Mouse (Mus musculus): ENCODE measurements at regions not wholly inside any gene's neighbourhood (a gene's known extent, or its start where the extent isn't known, plus 50 kb on each side); places are given as distances from the start of the nearest gene placed in this dataset.

DNA sequence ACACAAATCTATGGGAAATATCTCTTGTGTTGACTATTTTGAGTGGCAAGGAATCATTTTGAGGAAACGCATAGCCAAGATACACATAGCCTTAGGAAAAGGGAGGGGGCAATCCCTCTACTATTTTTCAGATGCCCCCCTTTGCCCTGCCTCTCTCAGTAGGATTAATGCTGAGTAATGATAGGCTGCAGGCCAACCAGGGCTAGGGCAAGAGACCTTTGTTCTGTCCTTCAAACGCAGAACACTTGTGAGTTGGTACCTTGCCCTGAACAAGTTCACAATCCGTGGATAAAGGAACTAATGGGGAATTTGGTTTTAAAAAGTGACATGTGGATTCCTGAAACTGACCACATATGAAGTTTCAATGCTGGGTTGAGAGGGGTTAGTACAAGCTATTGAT, 651.6 kb downstream of the Slc4a3 start:
- TF ChIP-seq CTCF (IDR thresholded peaks at IDR 0.05; ENCODE audit: extremely low read depth, insufficient read depth, low read length), result no peak
- no peak for TF ChIP-seq POLR2A (IDR thresholded peaks at IDR 0.05; ENCODE audit: extremely low read depth, insufficient read depth, low read length)
- no peak overlapping the region for H3K27ac ChIP-seq (ENCODE audit: insufficient read depth, low read length)
- no peaks in the 10 kb centered on the region for H3K4me1 ChIP-seq (ENCODE audit: control insufficient read depth, insufficient read depth, low read length)
- no peak overlapping the region for H3K4me3 ChIP-seq (ENCODE audit: insufficient read depth, low read length)

GRCm38 (mm10) chr1:76200906-76201305, 654.8 kb downstream of the Slc4a3 start:
- H3K27ac ChIP-seq (ENCODE audit: insufficient read depth, low read length), result no peak overlapping the region
- H3K4me1 ChIP-seq (ENCODE audit: control insufficient read depth, insufficient read depth, low read length), result no peaks in the 10 kb centered on the region
- TF ChIP-seq CTCF (IDR thresholded peaks at IDR 0.05; ENCODE audit: extremely low read depth, insufficient read depth, low read length) (no peak), POLR2A (IDR thresholded peaks at IDR 0.05; ENCODE audit: extremely low read depth, insufficient read depth, low read length) (no peak)
- no peak overlapping the region for H3K4me3 ChIP-seq (ENCODE audit: insufficient read depth, low read length)

DNA sequence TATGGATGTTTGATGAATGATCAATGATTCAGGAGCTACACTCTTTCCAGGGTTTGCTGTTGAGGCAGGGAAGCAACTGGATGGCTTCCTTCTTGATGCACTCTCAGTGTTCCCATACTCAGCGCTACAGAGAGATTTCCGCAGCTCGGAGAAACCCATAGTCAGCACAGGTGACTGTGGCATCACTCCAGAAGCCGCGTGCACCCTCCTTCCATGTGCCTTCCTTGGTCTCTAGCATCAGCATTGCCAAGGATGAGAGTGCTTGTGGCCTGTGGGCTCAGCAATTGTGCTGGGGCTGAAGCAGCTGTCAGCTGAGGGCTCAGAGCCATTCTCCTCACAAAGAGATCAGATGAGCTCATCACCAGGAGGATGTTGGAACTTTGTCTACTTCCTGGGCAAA, 666.4 kb downstream of the Slc4a3 start:
- Histone ChIP-seq H3K4me3 (ENCODE audit: insufficient read depth, low read length) (no peak overlapping the region), H3K4me1 (ENCODE audit: control insufficient read depth, insufficient read depth, low read length) (no peaks in the 10 kb centered on the region), H3K27ac (ENCODE audit: insufficient read depth, low read length) (no peak overlapping the region)
- TF ChIP-seq CTCF (IDR thresholded peaks at IDR 0.05; ENCODE audit: extremely low read depth, insufficient read depth, low read length) (no peak), POLR2A (IDR thresholded peaks at IDR 0.05; ENCODE audit: extremely low read depth, insufficient read depth, low read length) (no peak)

DNA sequence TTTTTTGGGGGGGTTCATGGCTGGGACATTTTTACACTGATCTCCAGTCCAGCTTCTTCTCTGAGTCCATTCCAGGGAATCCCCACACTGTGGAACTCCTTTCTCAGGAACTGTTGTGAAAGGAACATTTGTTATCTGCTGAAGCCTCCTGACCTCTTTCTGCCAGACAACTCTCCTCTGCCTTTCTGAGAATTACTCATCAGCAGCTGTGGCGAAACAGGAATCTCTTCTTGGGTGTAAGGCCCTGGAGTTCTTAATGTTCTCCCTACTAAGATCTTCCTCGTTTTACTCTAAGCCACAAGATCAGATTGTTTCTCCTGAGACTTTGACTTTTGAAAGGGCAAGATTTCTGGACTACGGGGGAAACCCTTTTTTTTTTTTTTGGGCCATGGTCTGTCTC, 698.7 kb downstream of the Slc4a3 start:
- Histone ChIP-seq H3K27ac (ENCODE audit: insufficient read depth, low read length) (no peak overlapping the region), H3K4me3 (ENCODE audit: insufficient read depth, low read length) (no peak overlapping the region), H3K4me1 (ENCODE audit: control insufficient read depth, insufficient read depth, low read length) (peaks cover 2% of the 10 kb centered on the region; the same call in 1 of the 2 replicates)
- no peak for TF ChIP-seq CTCF (IDR thresholded peaks at IDR 0.05; ENCODE audit: extremely low read depth, insufficient read depth, low read length)
- no peak for TF ChIP-seq POLR2A (IDR thresholded peaks at IDR 0.05; ENCODE audit: extremely low read depth, insufficient read depth, low read length)

GRCm38 (mm10) chr1:76246181-76246796, 700.2 kb downstream of the Slc4a3 start:
- no peak for TF ChIP-seq POLR2A (IDR thresholded peaks at IDR 0.05; ENCODE audit: extremely low read depth, insufficient read depth, low read length)
- peaks cover 3% of the 10 kb centered on the region; the same call in 1 of the 2 replicates for H3K4me1 ChIP-seq (ENCODE audit: control insufficient read depth, insufficient read depth, low read length)
- H3K4me3 ChIP-seq (ENCODE audit: insufficient read depth, low read length), result no peak overlapping the region
- no peak overlapping the region for H3K27ac ChIP-seq (ENCODE audit: insufficient read depth, low read length)

- TF ChIP-seq CTCF (IDR thresholded peaks at IDR 0.05; ENCODE audit: extremely low read depth, insufficient read depth, low read length), result no peak
- TF ChIP-seq POLR2A (IDR thresholded peaks at IDR 0.05; ENCODE audit: extremely low read depth, insufficient read depth, low read length), result no peak
- peaks cover 3% of the 10 kb centered on the region; the same call in 1 of the 2 replicates for H3K4me1 ChIP-seq (ENCODE audit: control insufficient read depth, insufficient read depth, low read length)
- H3K27ac ChIP-seq (ENCODE audit: insufficient read depth, low read length), result no peak overlapping the region
- no peak overlapping the region for H3K4me3 ChIP-seq (ENCODE audit: insufficient read depth, low read length)
Measured at GRCm38 (mm10) chr1:76247126-76247525, 701.1 kb downstream of the Slc4a3 start.

GRCm38 (mm10) chr1:76258217-76258616, 712.2 kb downstream of the Slc4a3 start:
- TF ChIP-seq CTCF (IDR thresholded peaks at IDR 0.05; ENCODE audit: extremely low read depth, insufficient read depth, low read length) (no peak), POLR2A (IDR thresholded peaks at IDR 0.05; ENCODE audit: extremely low read depth, insufficient read depth, low read length) (no peak)
- Histone ChIP-seq H3K27ac (ENCODE audit: insufficient read depth, low read length) (no peak overlapping the region), H3K4me1 (ENCODE audit: control insufficient read depth, insufficient read depth, low read length) (no peaks in the 10 kb centered on the region), H3K4me3 (ENCODE audit: insufficient read depth, low read length) (no peak overlapping the region)

- H3K4me1 ChIP-seq (ENCODE audit: control insufficient read depth, insufficient read depth, low read length), result no peaks in the 10 kb centered on the region
- no peak overlapping the region for H3K4me3 ChIP-seq (ENCODE audit: insufficient read depth, low read length)
- TF ChIP-seq CTCF (IDR thresholded peaks at IDR 0.05; ENCODE audit: extremely low read depth, insufficient read depth, low read length) (no peak), POLR2A (IDR thresholded peaks at IDR 0.05; ENCODE audit: extremely low read depth, insufficient read depth, low read length) (no peak)
- no peak overlapping the region for H3K27ac ChIP-seq (ENCODE audit: insufficient read depth, low read length)
Measured at GRCm38 (mm10) chr1:76276148-76276547, 730.1 kb downstream of the Slc4a3 start.

DNA sequence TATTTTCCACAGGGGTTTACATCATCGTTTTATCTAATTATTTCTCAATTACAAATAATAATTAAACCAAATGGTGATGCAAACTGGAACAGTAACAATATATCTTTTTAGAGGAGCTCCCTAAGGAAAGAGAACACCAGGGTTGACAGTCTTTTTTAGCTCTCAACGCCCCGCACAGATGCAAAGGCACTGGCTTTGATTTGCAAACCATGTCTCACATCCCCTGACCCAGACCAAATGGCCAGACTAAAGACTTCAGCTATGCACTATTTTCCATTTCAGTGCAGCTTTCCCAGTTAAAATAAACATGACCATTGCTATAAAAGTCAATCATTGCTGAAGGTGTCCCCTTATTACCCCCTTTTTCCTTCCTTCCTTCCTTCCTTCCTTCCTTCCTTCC, 730.6 kb downstream of the Slc4a3 start:
- Histone ChIP-seq H3K4me3 (ENCODE audit: insufficient read depth, low read length) (no peak overlapping the region), H3K4me1 (ENCODE audit: control insufficient read depth, insufficient read depth, low read length) (no peaks in the 10 kb centered on the region), H3K27ac (ENCODE audit: insufficient read depth, low read length) (no peak overlapping the region)
- no peak for TF ChIP-seq CTCF (IDR thresholded peaks at IDR 0.05; ENCODE audit: extremely low read depth, insufficient read depth, low read length)

DNA sequence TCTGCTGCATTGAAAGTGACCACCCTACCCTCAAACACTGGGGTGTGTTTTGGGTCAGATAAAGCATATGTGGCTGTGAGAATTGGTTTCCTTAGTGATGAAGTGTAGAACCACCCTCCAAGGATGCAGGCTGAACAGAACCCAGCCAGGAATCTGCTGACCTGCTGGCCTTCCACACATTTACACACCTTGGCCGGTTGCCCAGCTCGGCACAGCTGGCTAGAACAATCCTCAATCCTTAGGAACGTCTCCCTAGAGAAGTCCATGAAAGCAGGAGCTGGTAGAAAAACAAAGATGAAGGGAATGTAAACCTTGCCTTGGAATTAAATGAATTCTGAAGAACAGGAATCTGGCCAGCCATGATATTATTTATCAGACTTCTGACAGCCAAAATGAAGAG, 737.3 kb downstream of the Slc4a3 start:
- H3K4me3 ChIP-seq (ENCODE audit: insufficient read depth, low read length), result no peak overlapping the region
- no peak overlapping the region for H3K27ac ChIP-seq (ENCODE audit: insufficient read depth, low read length)
- TF ChIP-seq CTCF (IDR thresholded peaks at IDR 0.05; ENCODE audit: extremely low read depth, insufficient read depth, low read length) (no peak), POLR2A (IDR thresholded peaks at IDR 0.05; ENCODE audit: extremely low read depth, insufficient read depth, low read length) (no peak)
- H3K4me1 ChIP-seq (ENCODE audit: control insufficient read depth, insufficient read depth, low read length), result no peaks in the 10 kb centered on the region
